Mouse (Mus musculus): ENCODE results near the gene Cabin1.

The Cabin1 gene

DNA sequence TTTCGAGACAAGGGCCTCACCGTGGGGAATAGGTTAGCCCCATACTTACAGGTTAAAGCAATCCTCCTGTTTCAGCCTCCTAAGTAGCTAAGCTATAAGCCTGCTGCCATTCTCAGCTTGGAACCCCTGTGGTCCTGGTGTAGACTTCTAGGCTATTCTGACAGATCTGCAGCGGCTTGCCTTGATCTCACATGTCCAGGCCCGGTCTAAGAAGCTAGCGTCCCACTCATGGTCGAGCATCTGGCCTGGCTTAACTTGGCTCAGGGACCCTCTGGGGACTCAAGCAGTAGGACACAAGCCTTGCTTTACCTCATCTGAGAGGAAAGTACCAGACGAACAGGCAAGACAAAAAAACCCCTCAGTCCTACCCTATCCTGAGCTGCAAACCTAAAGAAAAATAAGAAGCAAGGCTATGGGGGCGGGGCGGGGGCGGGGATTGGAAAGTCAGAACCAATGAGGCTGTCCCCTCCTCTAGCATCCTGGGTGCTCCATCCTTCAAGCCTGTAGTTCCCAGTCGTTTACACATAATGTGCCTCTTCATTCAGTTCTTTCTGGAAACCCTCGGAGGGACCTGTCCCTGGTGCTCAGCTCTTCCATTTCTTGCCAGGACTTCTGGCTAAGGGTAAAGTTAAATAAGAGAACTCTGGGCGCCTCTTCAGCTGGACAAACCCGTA lies 129.0 kb downstream of the Cabin1 start:
- no peak for DNase-seq

DNA sequence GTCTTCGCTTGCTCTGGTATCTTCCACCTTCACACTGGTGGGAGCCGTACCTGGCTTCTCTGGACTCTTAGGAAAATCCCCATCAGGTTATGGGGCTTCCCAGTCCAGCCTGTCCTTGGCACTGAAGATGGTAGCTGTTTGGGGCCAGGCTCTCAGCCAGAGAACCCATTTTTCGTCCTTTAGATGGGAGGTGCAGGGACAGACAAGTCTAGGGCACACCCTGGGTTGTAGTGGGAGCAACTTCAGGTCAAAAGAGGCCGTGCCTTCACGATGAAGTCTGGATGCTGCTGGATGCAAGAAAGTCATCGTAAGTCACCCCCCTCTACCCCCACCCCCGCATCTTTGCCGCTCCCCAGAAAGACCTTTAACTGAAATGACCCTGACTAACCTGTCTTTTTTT lies 129.5 kb downstream of the Cabin1 start:
- DNase-seq = no peak

GRCm38 (mm10) chr10:75633576-75634139 lies 130.5 kb downstream of the Cabin1 start:
- DNase-seq = no peak

DNA sequence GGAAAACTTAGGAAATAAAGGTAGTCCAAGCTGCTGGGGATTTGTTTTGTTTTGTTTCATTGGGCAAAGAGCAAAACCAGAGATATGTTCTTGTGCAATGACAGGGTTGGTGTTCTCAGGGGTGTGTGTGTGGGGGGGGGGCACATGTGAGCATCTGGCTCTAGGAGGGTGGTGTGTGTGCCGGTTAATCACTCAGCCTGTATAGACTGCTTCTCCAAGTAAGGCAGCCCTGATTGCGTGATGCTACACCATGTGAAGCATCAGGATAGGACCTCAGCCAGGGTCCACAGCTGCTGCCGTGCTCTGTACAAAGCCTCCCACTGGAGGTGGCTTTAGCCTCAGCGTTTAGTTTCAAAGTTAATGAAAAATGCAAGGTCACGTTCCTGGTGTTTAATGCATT lies 131.1 kb downstream of the Cabin1 start:
- no peak for DNase-seq

DNA sequence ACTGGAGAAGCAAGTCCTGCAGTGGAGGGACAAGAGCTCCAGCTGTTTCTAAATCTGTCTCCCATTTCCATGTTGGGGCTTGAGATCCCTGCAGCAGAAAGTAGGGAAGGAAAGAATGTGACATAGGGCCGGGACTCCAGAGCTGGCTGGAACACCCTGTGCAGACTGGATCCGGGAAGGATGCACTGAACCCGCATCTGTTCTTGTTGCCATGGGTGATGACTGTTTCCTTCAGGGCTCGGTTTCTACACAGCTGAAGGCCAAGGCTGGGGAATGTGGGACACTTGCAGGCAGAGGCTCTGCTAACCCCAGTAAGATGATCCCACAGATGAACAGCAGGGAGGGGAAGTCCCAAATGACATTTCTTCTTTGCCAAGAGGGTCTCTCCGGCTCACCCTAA lies 131.5 kb downstream of the Cabin1 start:
- no peak for DNase-seq

DNA sequence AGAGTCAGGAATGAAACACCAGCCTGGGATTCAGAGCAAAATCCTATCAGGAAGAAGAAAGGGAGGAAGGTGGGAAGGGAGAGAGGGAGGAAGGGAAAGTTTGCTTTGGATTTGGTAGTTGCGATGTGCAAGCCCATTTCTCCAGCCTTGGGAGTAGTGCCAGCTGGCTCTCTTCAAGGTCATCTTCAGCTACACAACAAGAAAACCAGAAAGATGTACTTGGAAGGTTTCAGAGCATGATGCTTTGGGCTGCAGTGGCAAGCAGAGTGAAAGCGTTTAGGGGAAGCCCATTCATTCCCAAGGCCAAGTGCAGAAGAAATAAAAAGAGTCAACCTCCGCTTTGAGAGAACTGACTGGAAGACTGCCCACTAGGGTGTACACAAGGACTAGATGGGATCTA lies 136.7 kb downstream of the Cabin1 start:
- DNase-seq = no peak

DNA sequence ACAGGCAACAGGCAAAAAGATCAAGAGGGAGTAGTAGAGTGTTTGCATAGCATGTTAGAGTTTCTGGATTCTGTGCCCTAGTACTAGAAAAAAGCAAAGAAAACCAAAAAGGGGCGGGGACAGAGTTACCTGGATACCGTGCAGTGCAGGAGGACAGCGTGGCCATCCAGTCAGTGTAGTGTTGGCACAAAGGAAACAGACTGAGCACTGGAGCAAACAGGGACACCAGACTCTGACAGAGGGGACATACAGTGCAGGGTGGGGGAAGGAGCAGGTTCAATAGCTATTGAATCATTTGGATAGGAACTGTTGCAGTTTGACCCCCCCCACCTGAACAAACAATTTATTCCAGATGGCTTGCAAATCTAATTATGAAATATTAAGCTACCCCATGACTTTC lies 137.2 kb downstream of the Cabin1 start:
- no peak for DNase-seq

- no peak for DNase-seq
These were observed 138.2 kb downstream of the Cabin1 start for GRCm38 (mm10) chr10:75625920-75626319.

DNA sequence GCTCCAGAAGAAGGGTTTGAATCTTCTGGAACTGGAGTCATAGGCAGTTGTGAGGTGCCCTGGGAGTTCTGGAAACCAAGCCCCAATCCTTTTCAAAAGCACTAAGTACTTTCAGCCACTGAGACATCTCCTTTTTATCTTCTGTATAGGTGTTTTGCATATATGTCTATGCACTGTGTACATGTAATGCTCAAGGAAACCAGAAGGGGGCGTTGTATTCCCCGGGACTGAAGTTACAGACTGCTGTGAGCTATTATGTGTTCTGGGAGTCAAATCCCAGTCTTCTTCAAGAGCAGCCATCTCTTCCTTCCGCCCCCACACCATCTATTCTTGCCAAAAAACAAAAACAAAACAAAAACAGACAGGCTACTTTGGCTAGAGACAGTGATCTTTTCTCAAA lies 143.3 kb downstream of the Cabin1 start:
- DNase-seq = no peak

GRCm38 (mm10) chr10:75616044-75616443 lies 148.1 kb downstream of the Cabin1 start:
- no peak for DNase-seq

- no peak for DNase-seq
These were observed 153.7 kb downstream of the Cabin1 start for GRCm38 (mm10) chr10:75610486-75610885.

- DNase-seq = no peak
These were observed 155.2 kb downstream of the Cabin1 start for GRCm38 (mm10) chr10:75608975-75609374.

DNA sequence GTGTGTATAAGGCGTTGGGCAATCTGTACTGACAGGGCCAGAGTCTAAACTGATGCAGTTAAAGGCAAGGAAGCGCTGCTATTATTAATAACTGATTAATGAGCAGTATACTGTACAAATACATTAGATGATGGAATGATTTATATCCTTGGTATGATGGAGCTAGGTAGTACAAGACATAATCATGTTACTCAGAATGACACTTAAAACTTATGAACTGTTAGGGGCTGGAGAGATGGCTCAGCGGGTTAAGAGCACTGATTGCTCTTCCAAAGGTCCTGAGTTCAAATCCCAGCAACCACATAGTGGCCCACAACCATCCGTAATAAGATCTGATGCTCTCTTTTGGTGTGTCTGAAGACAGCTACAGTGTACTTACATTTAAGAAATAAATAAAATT lies 156.9 kb downstream of the Cabin1 start:
- no peak for DNase-seq

GRCm38 (mm10) chr10:75605162-75605846 lies 158.8 kb downstream of the Cabin1 start:
- no peak for DNase-seq

DNA sequence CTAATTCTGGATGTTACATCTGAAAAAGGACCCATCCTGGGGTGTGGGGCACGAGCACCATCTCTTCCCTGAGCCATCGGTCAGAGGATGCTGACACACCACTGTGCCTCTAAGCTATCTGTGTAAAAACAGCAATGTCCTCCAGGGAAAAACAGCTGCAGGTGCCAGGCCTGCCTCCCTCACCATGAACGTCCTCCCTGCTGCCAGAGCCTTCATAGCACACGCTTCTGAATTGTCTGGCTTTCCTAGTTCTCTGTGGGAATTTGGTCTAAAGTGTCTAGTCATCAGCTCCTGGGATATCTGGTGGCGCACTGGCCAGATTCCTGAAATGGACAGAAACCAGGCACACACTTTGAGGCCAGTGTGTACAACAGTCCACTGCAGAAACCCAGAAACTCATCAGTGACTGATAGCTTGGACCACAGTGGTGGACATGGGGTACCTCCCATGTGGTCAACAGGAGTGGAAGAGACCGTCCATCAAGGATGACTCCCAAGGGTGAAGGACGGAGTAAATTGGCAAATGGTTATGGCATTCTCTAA lies 163.9 kb downstream of the Cabin1 start:
- no peak for DNase-seq

All from thymus, adult 18-20 months (tissue).